Mouse (Mus musculus) megakaryocyte, embryonic 14.5 days (primary cell): Measurements from ENCODE around the gene Syce3.

ENCODE experiments used
- FLI1 ChIP-seq: IDR thresholded peaks from 2 replicates; pipeline ENCODE4 v1.6.1; 2012; ENCODE audit warnings: low read length, inconsistent platforms, mixed read lengths
- GATA1 ChIP-seq: IDR thresholded peaks from 3 replicates; pipeline ENCODE4 v1.6.1; 2012; ENCODE audit warnings: mixed read lengths, low read length, inconsistent platforms, borderline replicate concordance

GRCm38 (mm10) chr15:89372536-89372935 lies 37.8 kb downstream of the Syce3 start:
- TF ChIP-seq GATA1, result no peak
- no peak for TF ChIP-seq FLI1
